Mouse (Mus musculus) liver, embryonic 14.5 days (tissue): Measurements from ENCODE around the gene Ino80d. TPM values are rescaled to one million over a fixed set of nuclear protein-coding genes. Genes with fewer than 3 reads are reported as not detected.

Experiments
- ATAC-seq: fragments of 200-750 bp; cut with Nextera tagmentation; 2 replicates; pipeline ENCODE4 v1.8.0; 2017; ENCODE audit warnings: moderate number of reproducible peaks, mild to moderate bottlenecking, moderate library complexity; ENCODE audit not compliant: insufficient read depth
- DNase-seq, 3 experiments: peaks; one replicate each; pipeline ENCODE4 v3.0.0-alpha.2; 2012 to 2013; ENCODE audit warnings: low read depth in 3 of 3, low spot score in 3 of 3
- H3K27ac ChIP-seq: fragments of 300-500 bp; sonication (generic); 2 replicates; pipeline ENCODE4 v1.5.1; 2014; ENCODE audit warnings: moderate library complexity, mild to moderate bottlenecking, control low read depth, inconsistent platforms
- H3K27me3 ChIP-seq: fragments of 300-500 bp; sonication (generic); 2 replicates; pipeline ENCODE4 v1.6.1; 2014; ENCODE audit warnings: mild to moderate bottlenecking, low read length, moderate library complexity; ENCODE audit not compliant: control insufficient read depth, insufficient read depth
- H3K36me3 ChIP-seq: fragments of 300-500 bp; sonication (generic); replicated peaks from 2 replicates; pipeline ENCODE4 v1.6.1; 2014; ENCODE audit warnings: low read depth; ENCODE audit not compliant: control insufficient read depth, insufficient read depth
- H3K4me1 ChIP-seq, 2 experiments: fragments of 200-500 bp in 1 of 2; fragments of 300-500 bp in 1 of 2; sonication (generic) in 1 of 2; replicated peaks; 2 replicates each; pipeline ENCODE4 v1.6.1; 2012 to 2014; ENCODE audit warnings: antibody characterized with exemption in 1 of 2, inconsistent platforms in 1 of 2, low read length in 1 of 2; ENCODE audit not compliant: control insufficient read depth in 2 of 2, insufficient read depth in 2 of 2
- H3K4me2 ChIP-seq: fragments of 300-500 bp; sonication (generic); 2 replicates; pipeline ENCODE4 v1.6.1; 2014; ENCODE audit warnings: low read depth, mild to moderate bottlenecking, control low read depth, moderate library complexity
- H3K4me3 ChIP-seq, 2 experiments: fragments of 200-500 bp in 1 of 2; fragments of 300-500 bp in 1 of 2; sonication (generic) in 1 of 2; 2 replicates each; pipeline ENCODE4 v1.5.1; 2012 to 2014; ENCODE audit warnings: low read depth in 2 of 2, low read length in 2 of 2, mild to moderate bottlenecking in 2 of 2, control low read depth in 1 of 2, inconsistent platforms in 1 of 2, moderate library complexity in 1 of 2; ENCODE audit not compliant: insufficient read depth in 1 of 2
- H3K9ac ChIP-seq: fragments of 300-500 bp; sonication (generic); replicated peaks from 2 replicates; pipeline ENCODE4 v1.6.1; 2014; ENCODE audit warnings: mild to moderate bottlenecking, control low read depth, moderate library complexity
- H3K9me3 ChIP-seq: fragments of 300-500 bp; sonication (generic); 2 replicates; pipeline ENCODE4 v1.6.1; 2016; ENCODE audit warnings: low read length, mixed read lengths; ENCODE audit not compliant: control insufficient read depth
- CTCF ChIP-seq: IDR thresholded peaks from 2 replicates; pipeline ENCODE4 v1.5.1; 2016; ENCODE audit warnings: antibody characterized with exemption, low read depth, control low read depth
- EP300 ChIP-seq: IDR thresholded peaks from 2 replicates; pipeline ENCODE4 v1.6.1; 2016; ENCODE audit warnings: antibody characterized with exemption, low read depth
- WGBS: fragments of 180-500 bp; shearing (Covaris S2); extraction: QIAGEN DNeasy Blood & Tissue Kit; methylation state at CpG from one replicate; pipeline ENCODE4 v1.1.7; 2014; ENCODE audit not compliant: insufficient replicate concordance; 5-methylcytosine and 5-hydroxymethylcytosine counted together
- polyA plus RNA-seq, 2 experiments: library from polyadenylated mRNA; depleted of rRNA in 1 of 2; stranded (reverse) in 1 of 2; unstranded in 1 of 2; fragments of >200 nt; fragmentation: Nextera tagmentation in 1 of 2; extraction: Ambion mirVana in 1 of 2; gene quantifications; 2 replicates each; pipeline versions ENCODE4 v1.2.1 to v1.2.3; 2012 to 2014

Ino80d gene
- polyA plus RNA-seq, 2 experiments: 2.5 to 3.4 TPM

GRCm38 (mm10) chr1:62934752-62935329, 179.6 kb downstream of the Ino80d start:
- TF ChIP-seq CTCF (no peak), EP300 (no peak)
- WGBS: 68% methylated on average over 10 of the region's 10 CpGs
- H3K4me3 ChIP-seq: no peak overlapping the region

GRCm38 (mm10) chr1:62934100-62934513, 180.4 kb downstream of the Ino80d start:
- no peaks in the 10 kb centered on the region for H3K4me1 ChIP-seq
- WGBS: 66% methylated on average over 9 of the region's 9 CpGs

More at GRCm38 (mm10) chr1:62934752-62935329, 179.6 kb downstream of the Ino80d start:
- no peaks in the 10 kb centered on the region for H3K4me1 ChIP-seq
- DNase-seq (no peak), ATAC-seq (no peak)
- no peak overlapping the region for H3K27ac ChIP-seq
- H3K4me2 ChIP-seq: no peak overlapping the region
- no peaks in the 10 kb centered on the region for H3K9me3 ChIP-seq
- H3K9ac ChIP-seq: no peak overlapping the region
- no peaks in the 10 kb centered on the region for H3K36me3 ChIP-seq
- no peaks in the 10 kb centered on the region for H3K27me3 ChIP-seq

GRCm38 (mm10) chr1:62933288-62934099, 181.0 kb downstream of the Ino80d start:
- 64% methylated on average over 15 of the region's 15 CpGs for WGBS
- no peak overlapping the region for H3K27ac ChIP-seq
- H3K4me1 ChIP-seq: no peaks in the 10 kb centered on the region
- ATAC-seq (no peak), DNase-seq (no peak)
- no peak overlapping the region for H3K4me3 ChIP-seq
- H3K36me3 ChIP-seq: no peaks in the 10 kb centered on the region
- H3K27me3 ChIP-seq: no peaks in the 10 kb centered on the region
- H3K9ac ChIP-seq: no peak overlapping the region
- H3K4me2 ChIP-seq: no peak overlapping the region
- TF ChIP-seq EP300 (no peak), CTCF (no peak)
- no peaks in the 10 kb centered on the region for H3K9me3 ChIP-seq

More at GRCm38 (mm10) chr1:62934100-62934513, 180.4 kb downstream of the Ino80d start:
- Histone ChIP-seq H3K9me3 (no peaks in the 10 kb centered on the region), H3K27ac (no peak overlapping the region), H3K27me3 (no peaks in the 10 kb centered on the region), H3K36me3 (no peaks in the 10 kb centered on the region), H3K9ac (no peak overlapping the region), H3K4me2 (no peak overlapping the region), H3K4me3 (no peak overlapping the region)
- no peak for ATAC-seq
- no peak for TF ChIP-seq CTCF
- TF ChIP-seq EP300: no peak
- no peak for DNase-seq

GRCm38 (mm10) chr1:62929477-62929876, 185.0 kb downstream of the Ino80d start:
- H3K4me1 ChIP-seq: no peaks in the 10 kb centered on the region
- H3K9ac ChIP-seq: no peak overlapping the region
- ATAC-seq: no peak
- H3K36me3 ChIP-seq: no peaks in the 10 kb centered on the region
- peak in 2 of 3 experiments; percentile 6 to 9 for DNase-seq
- no peak for TF ChIP-seq EP300
- peak; percentile 81 for TF ChIP-seq CTCF
- no peaks in the 10 kb centered on the region for H3K9me3 ChIP-seq
- H3K27ac ChIP-seq: no peak overlapping the region
- WGBS: 2% methylated on average over 8 of the region's 8 CpGs
- H3K27me3 ChIP-seq: no peaks in the 10 kb centered on the region
- no peak overlapping the region for H3K4me2 ChIP-seq
- no peak overlapping the region for H3K4me3 ChIP-seq

- Histone ChIP-seq H3K27me3 (no peaks in the 10 kb centered on the region), H3K4me3 (no peak overlapping the region), H3K9me3 (no peaks in the 10 kb centered on the region), H3K9ac (no peak overlapping the region), H3K27ac (no peak overlapping the region), H3K4me2 (no peak overlapping the region), H3K36me3 (no peaks in the 10 kb centered on the region), H3K4me1 (no peaks in the 10 kb centered on the region)
- no peak for DNase-seq
- ATAC-seq: no peak
- TF ChIP-seq CTCF (no peak), EP300 (no peak)
- WGBS: 60% methylated on average over 6 of the region's 6 CpGs
Measured at GRCm38 (mm10) chr1:62919219-62919618, 195.2 kb downstream of the Ino80d start.
